Mouse (Mus musculus) G1E (cell line): ENCODE measurements around the gene Fbn1. TPM values are rescaled to one million over a fixed set of nuclear protein-coding genes. Genes with fewer than 3 reads are reported as not detected.

Experiments
- ATAC-seq: 2 replicates; pipeline ENCODE4 v1.8.0; 2016; ENCODE audit warnings: mild to moderate bottlenecking; ENCODE audit not compliant: insufficient number of reproducible peaks, poor library complexity, low FRiP score, severe bottlenecking; ENCODE audit errors: extremely low read depth
- DNase-seq: peaks from one replicate; pipeline ENCODE4 v3.0.0; 2012; ENCODE audit warnings: low spot score
- H3K27me3 ChIP-seq: 2 replicates; pipeline ENCODE4 v1.6.1; 2012; ENCODE audit warnings: mild to moderate bottlenecking, low read length, inconsistent platforms; ENCODE audit not compliant: insufficient read depth
- H3K36me3 ChIP-seq: replicated peaks from 2 replicates; pipeline ENCODE3; 2012; ENCODE audit warnings: mild to moderate bottlenecking, inconsistent platforms
- H3K4me1 ChIP-seq: 2 replicates; pipeline ENCODE4 v1.6.1; 2012; ENCODE audit warnings: low read depth, low read length, inconsistent platforms, mixed read lengths; ENCODE audit not compliant: insufficient read depth
- H3K4me3 ChIP-seq: 2 replicates; pipeline ENCODE4 v1.5.1; 2012; ENCODE audit warnings: low read depth, mild to moderate bottlenecking, inconsistent platforms, low read length, moderate library complexity, mixed read lengths
- H3K9me3 ChIP-seq: replicated peaks from 2 replicates; pipeline ENCODE4 v1.6.1; 2012; ENCODE audit warnings: inconsistent platforms
- CTCF ChIP-seq: IDR thresholded peaks from 2 replicates; pipeline ENCODE4 v1.5.1; 2012; ENCODE audit warnings: low read depth, low read length, inconsistent platforms, mixed read lengths
- GATA1 ChIP-seq: IDR thresholded peaks from 2 replicates; pipeline ENCODE4 v1.6.1; 2012; ENCODE audit warnings: borderline replicate concordance, low read length, inconsistent platforms, mixed read lengths
- GATA2 ChIP-seq: IDR thresholded peaks from 2 replicates; pipeline ENCODE4 v1.6.1; 2012; ENCODE audit warnings: low read depth, low read length, inconsistent platforms, borderline replicate concordance
- POLR2AphosphoS5 ChIP-seq: IDR thresholded peaks from 2 replicates; pipeline ENCODE4 v1.6.1; 2012; ENCODE audit warnings: low read depth, low read length, inconsistent platforms; ENCODE audit not compliant: insufficient replicate concordance
- TAL1 ChIP-seq: conservative IDR thresholded peaks from 2 replicates; pipeline ENCODE4 v1.6.1; 2012; ENCODE audit warnings: low read depth, low read length, inconsistent platforms, mixed read lengths
- polyA plus RNA-seq: library from polyadenylated mRNA; stranded (reverse); fragments of >175 nt; gene quantifications from 2 replicates; pipeline ENCODE4 v1.2.3, GENCODE M21; 2012
- total RNA-seq, 2 experiments: library from RNA; stranded (forward) in 1 of 2; stranded (reverse) in 1 of 2; fragments of 200-1000 nt in 1 of 2; fragments of >200 nt in 1 of 2; fragmentation: Nextera tagmentation in 1 of 2; gene quantifications; 2 replicates each; pipeline ENCODE4 v1.2.3; 2014 to 2017

Gene Fbn1
- total and polyA plus RNA-seq, 3 experiments, result 0.05 TPM; not detected in 2

- no peak for DNase-seq
- TF ChIP-seq CTCF, result no peak
- no peak for TF ChIP-seq GATA2
- no peak for TF ChIP-seq POLR2AphosphoS5
- no peak for TF ChIP-seq TAL1
- no peak for TF ChIP-seq GATA1
- no peak for ATAC-seq
- Histone ChIP-seq H3K27me3 (peaks cover 20% of the 10 kb centered on the region), H3K36me3 (no peaks in the 10 kb centered on the region), H3K4me3 (no peak overlapping the region), H3K9me3 (no peaks in the 10 kb centered on the region), H3K4me1 (no peaks in the 10 kb centered on the region)
Observed at GRCm38 (mm10) chr2:125481116-125481515, 26.7 kb downstream of the Fbn1 start.

GRCm38 (mm10) chr2:125480057-125480456 lies 27.7 kb downstream of the Fbn1 start:
- Histone ChIP-seq H3K4me3 (no peak overlapping the region), H3K27me3 (peaks cover 23% of the 10 kb centered on the region), H3K36me3 (no peaks in the 10 kb centered on the region), H3K4me1 (no peaks in the 10 kb centered on the region), H3K9me3 (no peaks in the 10 kb centered on the region)
- no peak for DNase-seq
- ATAC-seq, result no peak
- TF ChIP-seq TAL1, result no peak
- TF ChIP-seq GATA2, result no peak
- no peak for TF ChIP-seq POLR2AphosphoS5
- TF ChIP-seq GATA1, result no peak
- TF ChIP-seq CTCF, result no peak

- no peaks in the 10 kb centered on the region for H3K9me3 ChIP-seq
- no peaks in the 10 kb centered on the region for H3K4me1 ChIP-seq
- no peak overlapping the region for H3K4me3 ChIP-seq
- H3K36me3 ChIP-seq, result no peaks in the 10 kb centered on the region
- DNase-seq (no peak), ATAC-seq (no peak)
- TF ChIP-seq CTCF (no peak), POLR2AphosphoS5 (no peak), GATA2 (no peak), TAL1 (no peak), GATA1 (no peak)
- H3K27me3 ChIP-seq, result peaks cover 21% of the 10 kb centered on the region
Observed at GRCm38 (mm10) chr2:125478705-125479104, 29.1 kb downstream of the Fbn1 start.

GRCm38 (mm10) chr2:125477367-125477766 lies 30.4 kb downstream of the Fbn1 start:
- no peaks in the 10 kb centered on the region for H3K36me3 ChIP-seq
- H3K4me3 ChIP-seq, result no peak overlapping the region
- TF ChIP-seq CTCF (no peak), GATA1 (no peak), TAL1 (no peak), GATA2 (no peak), POLR2AphosphoS5 (no peak)
- DNase-seq (no peak), ATAC-seq (no peak)
- no peaks in the 10 kb centered on the region for H3K4me1 ChIP-seq
- no peaks in the 10 kb centered on the region for H3K9me3 ChIP-seq
- H3K27me3 ChIP-seq, result peaks cover 18% of the 10 kb centered on the region

- TF ChIP-seq GATA2 (no peak), CTCF (no peak), GATA1 (no peak), TAL1 (no peak), POLR2AphosphoS5 (no peak)
- Histone ChIP-seq H3K36me3 (no peaks in the 10 kb centered on the region), H3K4me3 (no peak overlapping the region), H3K4me1 (no peaks in the 10 kb centered on the region), H3K9me3 (no peaks in the 10 kb centered on the region), H3K27me3 (peaks cover 18% of the 10 kb centered on the region)
- DNase-seq (no peak), ATAC-seq (no peak)
Observed at GRCm38 (mm10) chr2:125476231-125476630, 31.6 kb downstream of the Fbn1 start.

GRCm38 (mm10) chr2:125474690-125475089 lies 33.1 kb downstream of the Fbn1 start:
- H3K4me1 ChIP-seq, result peaks cover 3% of the 10 kb centered on the region; the same call in 1 of the 2 replicates
- DNase-seq (no peak), ATAC-seq (no peak)
- TF ChIP-seq CTCF (no peak), POLR2AphosphoS5 (no peak), GATA1 (no peak), GATA2 (no peak), TAL1 (no peak)
- no peak overlapping the region for H3K4me3 ChIP-seq
- H3K27me3 ChIP-seq, result peaks cover 13% of the 10 kb centered on the region; the same call in 1 of the 2 replicates
- no peaks in the 10 kb centered on the region for H3K36me3 ChIP-seq
- H3K9me3 ChIP-seq, result no peaks in the 10 kb centered on the region

GRCm38 (mm10) chr2:125473228-125473627 lies 34.6 kb downstream of the Fbn1 start:
- Histone ChIP-seq H3K9me3 (no peaks in the 10 kb centered on the region), H3K27me3 (peaks cover 13% of the 10 kb centered on the region; the same call in 1 of the 2 replicates), H3K4me1 (peaks cover 3% of the 10 kb centered on the region; the same call in 1 of the 2 replicates), H3K4me3 (no peak overlapping the region), H3K36me3 (no peaks in the 10 kb centered on the region)
- TF ChIP-seq TAL1 (no peak), POLR2AphosphoS5 (no peak), GATA2 (no peak), GATA1 (no peak), CTCF (no peak)
- no peak for DNase-seq
- no peak for ATAC-seq
